Mouse (Mus musculus) CH12.LX (cell line): ENCODE measurements around the gene Zbtb21. TPM values are rescaled to one million over a fixed set of nuclear protein-coding genes. Genes with fewer than 3 reads are reported as not detected.

Experiments used
- DNase-seq: peaks from one replicate; pipeline ENCODE4 v3.0.0-alpha.2; 2013; ENCODE audit errors: extremely low read depth
- H3K27ac ChIP-seq: 2 replicates; pipeline ENCODE4 v1.5.1; 2012; ENCODE audit warnings: low read depth, mild to moderate bottlenecking, control low read depth, moderate library complexity; ENCODE audit not compliant: insufficient read depth
- H3K27me3 ChIP-seq: replicated peaks from 2 replicates; pipeline ENCODE3; 2012; ENCODE audit warnings: inconsistent platforms
- H3K36me3 ChIP-seq, 2 experiments: replicated peaks in 1 of 2; 2 replicates each; pipeline versions ENCODE3 to v1.6.1; 2012; ENCODE audit warnings: inconsistent platforms in 1 of 2, low read length in 1 of 2, mild to moderate bottlenecking in 1 of 2, mixed read lengths in 1 of 2, moderate library complexity in 1 of 2; ENCODE audit not compliant: control insufficient read depth in 1 of 2, insufficient read depth in 1 of 2
- H3K4me1 ChIP-seq, 2 experiments: 2 replicates each; pipeline ENCODE4 v1.6.1; 2012; ENCODE audit warnings: inconsistent platforms in 1 of 2, moderate library complexity in 1 of 2; ENCODE audit not compliant: insufficient read depth in 2 of 2, control insufficient read depth in 1 of 2
- H3K4me2 ChIP-seq: 2 replicates; pipeline ENCODE4 v1.6.1; 2012; ENCODE audit warnings: low read depth, mild to moderate bottlenecking, control low read depth; ENCODE audit not compliant: poor library complexity, insufficient read depth, severe bottlenecking
- H3K4me3 ChIP-seq, 3 experiments: fragments of 150-350 bp in 1 of 3; sonication (generic) in 1 of 3; replicated peaks in 1 of 3; 2 replicates each; pipeline versions ENCODE3 to v1.5.1; 2011 to 2012; ENCODE audit warnings: low read depth in 2 of 3, low read length in 2 of 3, mild to moderate bottlenecking in 2 of 3, moderate library complexity in 2 of 3, control low read depth in 1 of 3, improper control_type of control experiment in 1 of 3, inconsistent platforms in 1 of 3, mixed read lengths in 1 of 3; ENCODE audit not compliant: poor library complexity in 1 of 3
- H3K79me2 ChIP-seq: replicated peaks from 2 replicates; pipeline ENCODE4 v1.6.1; 2012; ENCODE audit warnings: mild to moderate bottlenecking, moderate library complexity; ENCODE audit not compliant: control insufficient read depth, poor library complexity, insufficient read depth, severe bottlenecking; ENCODE audit errors: extremely low read depth
- H3K9ac ChIP-seq: 2 replicates; pipeline ENCODE4 v1.6.1; 2012; ENCODE audit warnings: low read depth, mild to moderate bottlenecking, control low read depth, moderate library complexity; ENCODE audit not compliant: insufficient read depth
- H3K9me3 ChIP-seq: replicated peaks from 2 replicates; pipeline ENCODE3; 2012; ENCODE audit warnings: low read length, inconsistent platforms, mixed read lengths
- CHD1 ChIP-seq: IDR thresholded peaks from 2 replicates; pipeline ENCODE4 v1.6.1; 2012; ENCODE audit warnings: low read depth, low read length, improper control_type of control experiment, inconsistent platforms
- CHD2 ChIP-seq: IDR thresholded peaks from 2 replicates; pipeline ENCODE4 v1.6.1; 2011; ENCODE audit warnings: low read length, improper control_type of control experiment
- CTCF ChIP-seq, 2 experiments: IDR thresholded peaks in 1 of 2; conservative IDR thresholded peaks in 1 of 2; 2 replicates each; pipeline ENCODE4 v1.5.1; 2011 to 2012; ENCODE audit warnings: low read depth in 2 of 2, low read length in 2 of 2, improper control_type of control experiment in 1 of 2, inconsistent platforms in 1 of 2, mild to moderate bottlenecking in 1 of 2, moderate library complexity in 1 of 2
- ELF1 ChIP-seq: IDR thresholded peaks from 2 replicates; pipeline ENCODE4 v1.6.1; 2014; ENCODE audit warnings: low read depth, mild to moderate bottlenecking, inconsistent platforms, low read length, improper control_type of control experiment
- EP300 ChIP-seq: IDR thresholded peaks from 2 replicates; pipeline ENCODE4 v1.6.1; 2011; ENCODE audit warnings: low read length, improper control_type of control experiment
- ETS1 ChIP-seq: conservative IDR thresholded peaks from 2 replicates; pipeline ENCODE4 v1.6.1; 2012; ENCODE audit warnings: low read depth, mild to moderate bottlenecking, inconsistent platforms, low read length, improper control_type of control experiment, moderate library complexity
- IRF4 ChIP-seq: IDR thresholded peaks from 2 replicates; pipeline ENCODE4 v1.6.1; 2014; ENCODE audit warnings: low read depth, mild to moderate bottlenecking, inconsistent platforms, low read length, improper control_type of control experiment
- JUN ChIP-seq: IDR thresholded peaks from 2 replicates; pipeline ENCODE4 v1.6.1; 2011; ENCODE audit warnings: low read depth, mild to moderate bottlenecking, low read length, improper control_type of control experiment, moderate library complexity; ENCODE audit not compliant: insufficient read depth
- JUND ChIP-seq: conservative IDR thresholded peaks from 2 replicates; pipeline ENCODE4 v1.6.1; 2011; ENCODE audit warnings: low read depth, low read length, improper control_type of control experiment
- KAT2A ChIP-seq: IDR thresholded peaks from 2 replicates; pipeline ENCODE4 v1.6.1; 2012; ENCODE audit warnings: low read length, improper control_type of control experiment, inconsistent platforms; ENCODE audit not compliant: insufficient replicate concordance
- MAX ChIP-seq: IDR thresholded peaks from 2 replicates; pipeline ENCODE4 v1.6.1; 2011; ENCODE audit warnings: low read length, improper control_type of control experiment
- MEF2A ChIP-seq: IDR thresholded peaks from 2 replicates; pipeline ENCODE4 v1.6.1; 2014; ENCODE audit warnings: low read depth, mild to moderate bottlenecking, inconsistent platforms, low read length, improper control_type of control experiment, borderline replicate concordance
- NRF1 ChIP-seq: IDR thresholded peaks from 2 replicates; pipeline ENCODE4 v1.6.1; 2014; ENCODE audit warnings: low read depth, mild to moderate bottlenecking, inconsistent platforms, low read length, improper control_type of control experiment, moderate library complexity
- PAX5 ChIP-seq: IDR thresholded peaks from 2 replicates; pipeline ENCODE4 v1.6.1; 2012; ENCODE audit warnings: low read length, inconsistent platforms, mixed read lengths
- POLR2A ChIP-seq: IDR thresholded peaks from 2 replicates; pipeline ENCODE4 v1.6.1; 2011; ENCODE audit warnings: low read depth, mild to moderate bottlenecking, improper control_type of control experiment, low read length
- POLR2AphosphoS2 ChIP-seq: IDR thresholded peaks from 2 replicates; pipeline ENCODE4 v1.6.1; 2011; ENCODE audit warnings: low read depth, low read length, improper control_type of control experiment
- RAD21 ChIP-seq: IDR thresholded peaks from 2 replicates; pipeline ENCODE4 v1.6.1; 2011; ENCODE audit warnings: low read depth, mild to moderate bottlenecking, low read length, improper control_type of control experiment, moderate library complexity
- RCOR1 ChIP-seq: conservative IDR thresholded peaks from 2 replicates; pipeline ENCODE4 v1.6.1; 2012; ENCODE audit warnings: low read depth, mild to moderate bottlenecking, inconsistent platforms, low read length, improper control_type of control experiment
- SIN3A ChIP-seq: IDR thresholded peaks from 2 replicates; pipeline ENCODE4 v1.6.1; 2012; ENCODE audit warnings: low read length, improper control_type of control experiment, inconsistent platforms
- SMC3 ChIP-seq: IDR thresholded peaks from 2 replicates; pipeline ENCODE4 v1.6.1; 2011; ENCODE audit warnings: low read depth, low read length, improper control_type of control experiment
- TBP ChIP-seq: conservative IDR thresholded peaks from 2 replicates; pipeline ENCODE4 v1.6.1; 2011; ENCODE audit warnings: low read depth, low read length, improper control_type of control experiment
- TCF12 ChIP-seq: IDR thresholded peaks from 2 replicates; pipeline ENCODE4 v1.6.1; 2014; ENCODE audit warnings: low read depth, mild to moderate bottlenecking, inconsistent platforms, low read length, improper control_type of control experiment
- USF1 ChIP-seq: IDR thresholded peaks from 2 replicates; pipeline ENCODE4 v1.6.1; 2014; ENCODE audit warnings: low read depth, mild to moderate bottlenecking, inconsistent platforms, low read length, improper control_type of control experiment
- USF2 ChIP-seq: conservative IDR thresholded peaks from 2 replicates; pipeline ENCODE4 v1.6.1; 2011; ENCODE audit warnings: low read depth, low read length, improper control_type of control experiment
- ZC3H11A ChIP-seq: IDR thresholded peaks from 2 replicates; pipeline ENCODE4 v1.6.1; 2012; ENCODE audit warnings: low read depth, mild to moderate bottlenecking, inconsistent platforms, low read length, improper control_type of control experiment
- ZKSCAN1 ChIP-seq: IDR thresholded peaks from 2 replicates; pipeline ENCODE4 v1.6.1; 2012; ENCODE audit warnings: low read depth, inconsistent platforms, low read length, improper control_type of control experiment, borderline replicate concordance
- ZNF384 ChIP-seq: IDR thresholded peaks from 2 replicates; pipeline ENCODE4 v1.6.1; 2012; ENCODE audit warnings: low read depth, low read length, improper control_type of control experiment, inconsistent platforms
- dilution Hi-C: fragments of 300-500 bp; cut with MboI; formaldehyde crosslinking; loops from 2 replicates; pipeline ENCODE4 v1.14.3; 2020; ENCODE audit warnings: low sequenced_read_pairs; ENCODE audit not compliant: extremely low pct_unique_long_range_greater_than_20kb, extremely low pct_ligation_motif_present
- in situ Hi-C: fragments of 300-500 bp; cut with MboI; formaldehyde crosslinking; loops from 3 replicates; pipeline ENCODE4 v1.14.3; 2019; ENCODE audit warnings: low sequenced_read_pairs, low pct_ligation_motif_present, low pct_unique_long_range_greater_than_20kb, mixed read lengths
- polyA plus RNA-seq: library from polyadenylated mRNA; unstranded; fragments of >175 nt; gene quantifications from 2 replicates; pipeline ENCODE4 v1.2.1, GENCODE M21; 2012; ENCODE audit warnings: low read depth; ENCODE audit not compliant: insufficient read length
- total RNA-seq, 2 experiments: library from RNA; depleted of rRNA; stranded (reverse); fragments of 300-350 nt in 1 of 2; fragments of >200 nt in 1 of 2; gene quantifications; 2 replicates each; pipeline ENCODE4 v1.2.3; 2012 to 2014

Zbtb21 gene
- total and polyA plus RNA-seq, 3 experiments = 9.9 to 24.8 (median 13.2) TPM

- TF ChIP-seq ZKSCAN1 (no peak), RAD21 (no peak), JUND (no peak; the same call in 1 of the 2 replicates), TBP (no peak), CTCF (conservative IDR thresholded peaks at IDR 0.05 in 1 of 2, IDR thresholded peaks at IDR 0.05 in 1 of 2; ENCODE audit: low read depth in 2 of 2, low read length in 2 of 2) (no peak), IRF4 (peak; percentile 32; the same call in 1 of the 2 replicates), USF2 (no peak), ELF1 (no peak), ZNF384 (no peak), CHD1 (peak; percentile 96), NRF1 (no peak), CHD2 (no peak), PAX5 (no peak), JUN (peak; percentile 24; the same call in 1 of the 2 replicates), ZC3H11A (no peak), SMC3 (0 out of 2 replicates have a peak, but pooled peaks have one; percentile 13), POLR2A (no peak)
Measured at GRCm38 (mm10) chr16:97961381-97962150, 856 bp downstream of the Zbtb21 start (continued).

GRCm38 (mm10) chr16:97960348-97960747 lies 2.1 kb downstream of the Zbtb21 start:
- no peak for DNase-seq
- Histone ChIP-seq H3K27me3 (no peaks in the 10 kb centered on the region), H3K4me2 (no peak overlapping the region), H3K9ac (no peak overlapping the region), H3K4me3 (no peak overlapping the region), H3K9me3 (no peaks in the 10 kb centered on the region), H3K79me2 (peaks cover 17% of the 10 kb centered on the region), H3K27ac (no peak overlapping the region), H3K36me3 (peaks cover 22 to 39% of the 10 kb centered on the region in 2 experiments), H3K4me1 (peaks cover 6 to 54% of the 10 kb centered on the region in 2 experiments)
- TF ChIP-seq CHD1 = no peak
- dilution Hi-C loops = no loop called here
- in situ Hi-C loops = no loop called here

DNA sequence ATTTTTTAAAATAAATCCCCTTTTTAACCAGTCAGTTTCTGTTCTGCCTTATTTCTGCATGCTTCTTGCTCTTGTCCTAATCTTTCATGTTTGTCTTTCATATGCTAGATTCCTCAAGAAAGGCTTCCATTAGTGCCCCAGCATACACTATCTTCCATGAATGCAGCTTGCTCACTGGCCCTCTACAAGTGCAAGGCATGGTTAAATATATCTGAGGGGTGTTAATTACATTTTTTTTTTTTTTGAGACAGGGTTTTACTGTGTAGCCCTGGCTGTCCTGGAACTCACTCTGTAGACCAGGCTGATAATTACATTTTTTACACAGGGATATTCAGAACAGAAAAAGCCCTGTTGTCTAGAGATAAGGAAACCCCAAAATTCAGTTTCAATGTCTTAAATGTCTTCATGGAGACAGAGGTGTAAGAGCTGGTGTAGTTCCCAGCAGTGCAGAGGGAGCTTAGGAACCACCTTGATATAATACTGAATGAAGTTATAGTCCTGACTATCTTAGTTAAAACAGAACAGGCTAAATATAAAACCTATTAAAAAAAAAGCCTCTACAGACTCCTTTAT lies 3.9 kb downstream of the Zbtb21 start:
- in situ Hi-C loops = no loop called here
- dilution Hi-C loops = no loop called here
- H3K4me1 ChIP-seq = peaks cover 6 to 48% of the 10 kb centered on the region in 2 experiments

More for the DNA sequence above, 3.9 kb downstream of the Zbtb21 start:
- TF ChIP-seq TCF12 (no peak), SMC3 (no peak), TBP (no peak), SIN3A (no peak), POLR2AphosphoS2 (no peak), USF1 (no peak), KAT2A (no peak), RAD21 (no peak), CTCF (conservative IDR thresholded peaks at IDR 0.05 in 1 of 2, IDR thresholded peaks at IDR 0.05 in 1 of 2; ENCODE audit: low read depth in 2 of 2, low read length in 2 of 2) (no peak), IRF4 (no peak), USF2 (no peak), MAX (no peak), MEF2A (no peak), ZKSCAN1 (no peak), EP300 (no peak), CHD2 (no peak), CHD1 (no peak), POLR2A (no peak), ETS1 (no peak), RCOR1 (no peak)
- no peak for DNase-seq
- H3K27ac ChIP-seq = no peak overlapping the region
- H3K9me3 ChIP-seq = no peaks in the 10 kb centered on the region
- H3K4me3 ChIP-seq = no peak overlapping the region
- H3K9ac ChIP-seq = no peak overlapping the region
- H3K27me3 ChIP-seq = no peaks in the 10 kb centered on the region
- no peak overlapping the region for H3K4me2 ChIP-seq
- peaks cover 27 to 57% of the 10 kb centered on the region in 2 experiments for H3K36me3 ChIP-seq
- H3K79me2 ChIP-seq = peaks cover 17% of the 10 kb centered on the region
